Mouse (Mus musculus): ENCODE results near the gene AU022252.

GRCm38 (mm10) chr4:119180133-119180707, 52.3 kb downstream of the AU022252 start:
- TF ChIP-seq CEBPB (IDR thresholded peaks at IDR 0.05; ENCODE audit: insufficient read depth, poor library complexity, severe bottlenecking) (no peak), POLR2A (IDR thresholded peaks at IDR 0.05; ENCODE audit: insufficient read length, low read depth) (no peak), MYOG (IDR thresholded peaks at IDR 0.05; ENCODE audit: control insufficient read depth in 1 of 3, insufficient read depth in 1 of 3, insufficient read length in 2 of 3, low read depth in 2 of 3) (no peak)
